Mouse (Mus musculus) limb, embryonic 14.5 days (tissue): ENCODE results near the gene 4930544D05Rik. TPM values are rescaled to one million over a fixed set of nuclear protein-coding genes. Genes with fewer than 3 reads are reported as not detected.

Experiments used
- ATAC-seq: fragments of 200-750 bp; cut with Nextera tagmentation; 2 replicates; pipeline ENCODE4 v1.8.0; 2017; ENCODE audit warnings: low read depth, moderate number of reproducible peaks, moderate TSS enrichment; ENCODE audit not compliant: low FRiP score
- DNase-seq: peaks from one replicate; pipeline ENCODE4 v3.0.0-alpha.2; 2015; ENCODE audit warnings: low spot score
- H3K27ac ChIP-seq: fragments of 300-500 bp; sonication (generic); replicated peaks from 2 replicates; pipeline ENCODE4 v1.5.1; 2014; ENCODE audit warnings: low read depth, mild to moderate bottlenecking, low read length, moderate library complexity, mixed read lengths
- H3K27me3 ChIP-seq: fragments of 300-500 bp; sonication (generic); 2 replicates; pipeline ENCODE4 v1.6.1; 2014; ENCODE audit warnings: low read length, mixed read lengths; ENCODE audit not compliant: control insufficient read depth, insufficient read depth
- H3K36me3 ChIP-seq: fragments of 300-500 bp; sonication (generic); 2 replicates; pipeline ENCODE4 v1.6.1; 2014; ENCODE audit warnings: mild to moderate bottlenecking, low read length, moderate library complexity, mixed read lengths; ENCODE audit not compliant: control insufficient read depth, insufficient read depth
- H3K4me1 ChIP-seq: fragments of 300-500 bp; sonication (generic); 2 replicates; pipeline ENCODE4 v1.6.1; 2014; ENCODE audit warnings: antibody characterized with exemption, low read length, mixed read lengths; ENCODE audit not compliant: control insufficient read depth, insufficient read depth
- H3K4me2 ChIP-seq: fragments of 300-500 bp; sonication (generic); replicated peaks from 2 replicates; pipeline ENCODE4 v1.6.1; 2014; ENCODE audit warnings: low read depth, mild to moderate bottlenecking, low read length, moderate library complexity; ENCODE audit not compliant: severe bottlenecking
- H3K4me3 ChIP-seq: fragments of 300-500 bp; sonication (generic); replicated peaks from 2 replicates; pipeline ENCODE4 v1.5.1; 2014; ENCODE audit warnings: low read length
- H3K9ac ChIP-seq: fragments of 300-500 bp; sonication (generic); 2 replicates; pipeline ENCODE4 v1.6.1; 2014; ENCODE audit warnings: mild to moderate bottlenecking, low read depth, low read length, moderate library complexity; ENCODE audit not compliant: severe bottlenecking
- H3K9me3 ChIP-seq: fragments of 300-500 bp; sonication (generic); 2 replicates; pipeline ENCODE4 v1.6.1; 2016; ENCODE audit warnings: low read length; ENCODE audit not compliant: control insufficient read depth
- POLR2A ChIP-seq: fragments of 200-500 bp; IDR thresholded peaks from 2 replicates; pipeline ENCODE4 v1.8.0; 2012; ENCODE audit warnings: inconsistent platforms, mild to moderate bottlenecking, moderate library complexity, borderline replicate concordance; ENCODE audit not compliant: insufficient read depth, insufficient read length; ENCODE audit errors: extremely low read depth
- WGBS: fragments of 180-500 bp; shearing (Covaris S2); extraction: QIAGEN DNeasy Blood & Tissue Kit; methylation state at CpG from one replicate; pipeline ENCODE4 v1.1.7; 2014; 5-methylcytosine and 5-hydroxymethylcytosine counted together
- polyA plus RNA-seq, 2 experiments: library from polyadenylated mRNA; depleted of rRNA in 1 of 2; stranded (reverse) in 1 of 2; unstranded in 1 of 2; fragments of >200 nt; fragmentation: Nextera tagmentation in 1 of 2; extraction: Ambion mirVana in 1 of 2; gene quantifications; 2 replicates each; pipeline versions ENCODE4 v1.2.1 to v1.2.3; 2012 to 2014

4930544D05Rik gene
- polyA plus RNA-seq, 2 experiments: not detected

DNA sequence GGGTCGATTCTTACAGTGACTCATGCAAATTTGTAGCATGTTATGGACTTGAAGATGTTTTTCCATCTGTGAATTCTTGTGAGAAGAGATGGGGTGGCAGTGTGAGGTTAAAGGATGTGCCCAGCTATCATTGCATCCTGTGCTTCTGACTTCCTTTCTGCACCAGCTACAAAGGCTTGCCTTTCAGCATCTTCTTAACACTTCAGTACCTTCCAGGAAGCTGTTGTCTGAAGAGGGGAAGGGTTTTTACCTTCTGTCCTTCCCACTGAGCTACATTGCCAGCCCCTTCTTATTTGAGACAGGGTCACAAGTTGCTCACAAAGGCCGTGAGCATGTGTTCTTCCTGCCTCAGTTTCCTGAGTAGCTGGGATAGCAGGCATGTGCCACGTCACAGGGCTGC, 34.7 kb upstream of the 4930544D05Rik start:
- Histone ChIP-seq H3K4me3 (no peak overlapping the region), H3K9me3 (no peaks in the 10 kb centered on the region), H3K36me3 (no peaks in the 10 kb centered on the region; the same call in 1 of the 2 replicates), H3K27me3 (no peaks in the 10 kb centered on the region), H3K9ac (no peak overlapping the region), H3K4me2 (no peak overlapping the region), H3K27ac (no peak overlapping the region), H3K4me1 (peaks cover 54% of the 10 kb centered on the region)
- WGBS: 80% methylated on average over 3 of the region's 3 CpGs
- no peak for ATAC-seq
- TF ChIP-seq POLR2A: no peak
- no peak for DNase-seq

DNA sequence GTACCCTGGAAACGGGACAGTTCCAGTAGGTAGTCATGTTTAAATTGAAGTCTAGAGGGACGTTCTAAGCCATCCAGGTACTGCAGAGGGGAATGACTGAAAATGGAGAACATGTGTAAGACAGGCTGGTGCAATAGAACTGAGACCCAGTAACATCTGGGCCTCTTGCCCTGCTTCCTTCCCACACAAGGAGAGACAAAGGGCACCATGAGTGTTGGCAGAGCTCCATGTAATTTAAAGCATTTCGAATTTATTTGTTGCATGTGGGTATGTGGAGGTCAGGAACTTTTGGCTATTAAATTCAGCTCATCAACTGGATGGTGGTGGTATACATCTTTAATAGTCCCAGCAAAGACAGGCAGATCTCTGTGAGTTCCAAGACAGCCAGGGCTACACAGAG, 33.5 kb upstream of the 4930544D05Rik start:
- H3K4me3 ChIP-seq: no peak overlapping the region
- H3K9me3 ChIP-seq: no peaks in the 10 kb centered on the region
- 28% methylated on average over 3 of the region's 3 CpGs for WGBS
- H3K27me3 ChIP-seq: no peaks in the 10 kb centered on the region
- no peaks in the 10 kb centered on the region; the same call in 1 of the 2 replicates for H3K36me3 ChIP-seq
- ATAC-seq (no peak), DNase-seq (no peak)
- TF ChIP-seq POLR2A: no peak
- H3K4me1 ChIP-seq: peaks cover 53% of the 10 kb centered on the region
- no peak overlapping the region for H3K9ac ChIP-seq
- H3K4me2 ChIP-seq: no peak overlapping the region
- H3K27ac ChIP-seq: no peak overlapping the region

DNA sequence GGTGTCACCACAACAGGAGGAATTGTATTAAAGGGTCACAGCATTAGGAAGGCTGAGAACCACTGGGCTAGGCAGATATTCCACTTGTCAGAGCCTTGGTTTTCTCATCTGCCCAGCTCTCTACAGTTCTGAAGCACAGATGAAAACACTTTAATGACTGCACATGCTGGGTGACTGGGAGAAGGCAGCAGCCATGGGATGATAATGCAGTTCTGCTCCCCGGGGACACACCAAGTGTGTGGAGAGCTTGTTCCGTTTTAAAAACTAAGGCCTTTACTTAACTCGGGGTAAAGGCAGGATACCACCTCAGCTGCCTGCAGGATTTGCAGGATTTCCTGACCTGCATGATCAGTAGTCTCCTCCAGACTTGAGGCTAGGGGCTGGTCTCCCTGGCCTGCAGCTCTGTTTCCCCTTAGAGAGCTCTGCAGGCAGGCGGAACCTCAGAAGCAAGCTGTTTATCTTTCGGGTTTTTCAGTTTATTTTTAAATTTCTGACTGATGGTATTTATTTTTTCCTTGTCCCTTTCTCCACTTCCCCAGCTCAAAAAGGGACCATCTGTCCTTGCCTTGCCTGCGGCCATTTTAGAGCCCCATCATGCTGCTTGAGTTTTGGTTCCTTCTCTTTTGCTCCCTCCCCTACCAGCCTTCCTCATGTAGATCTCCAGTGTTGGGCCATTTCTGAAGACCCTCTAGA, 32.5 kb upstream of the 4930544D05Rik start:
- H3K9me3 ChIP-seq: no peaks in the 10 kb centered on the region
- no peaks in the 10 kb centered on the region for H3K27me3 ChIP-seq
- no peak overlapping the region for H3K9ac ChIP-seq
- no peak for ATAC-seq
- H3K27ac ChIP-seq: 0 out of 2 replicates have a peak overlapping the region, but pooled peaks have one; percentile 1
- no peak overlapping the region for H3K4me2 ChIP-seq
- H3K4me3 ChIP-seq: no peak overlapping the region
- peaks cover 44% of the 10 kb centered on the region for H3K4me1 ChIP-seq
- TF ChIP-seq POLR2A: no peak
- WGBS: 51% methylated on average over 6 of the region's 6 CpGs
- no peak for DNase-seq
- no peaks in the 10 kb centered on the region; the same call in 1 of the 2 replicates for H3K36me3 ChIP-seq

DNA sequence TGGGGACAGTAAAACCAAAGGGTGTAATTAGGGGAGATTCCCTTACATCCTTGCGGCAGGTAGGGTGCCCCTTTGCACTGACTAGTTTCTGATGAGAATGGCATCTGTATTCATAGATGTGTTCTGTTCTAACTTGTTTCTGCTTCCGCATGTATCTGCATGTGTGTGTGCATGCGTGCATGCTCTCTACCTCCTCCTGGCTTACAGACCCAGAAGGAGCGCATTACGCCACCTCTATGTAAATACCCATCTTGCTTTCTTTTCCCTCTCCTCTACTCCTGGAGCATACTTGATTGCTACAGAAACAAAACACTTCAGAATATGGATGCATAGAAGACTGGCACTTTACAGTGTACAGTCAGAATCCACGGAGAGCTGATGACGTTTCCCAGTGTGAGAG, 31.9 kb upstream of the 4930544D05Rik start:
- H3K4me2 ChIP-seq: no peak overlapping the region
- 80% methylated on average over 7 of the region's 7 CpGs for WGBS
- DNase-seq (no peak), ATAC-seq (no peak)
- peaks cover 38% of the 10 kb centered on the region for H3K4me1 ChIP-seq
- no peak for TF ChIP-seq POLR2A
- no peak overlapping the region for H3K4me3 ChIP-seq
- no peaks in the 10 kb centered on the region for H3K9me3 ChIP-seq
- no peaks in the 10 kb centered on the region; the same call in 1 of the 2 replicates for H3K36me3 ChIP-seq
- no peak overlapping the region for H3K9ac ChIP-seq
- 0 out of 2 replicates have a peak overlapping the region, but pooled peaks have one; percentile 1 for H3K27ac ChIP-seq
- H3K27me3 ChIP-seq: no peaks in the 10 kb centered on the region

DNA sequence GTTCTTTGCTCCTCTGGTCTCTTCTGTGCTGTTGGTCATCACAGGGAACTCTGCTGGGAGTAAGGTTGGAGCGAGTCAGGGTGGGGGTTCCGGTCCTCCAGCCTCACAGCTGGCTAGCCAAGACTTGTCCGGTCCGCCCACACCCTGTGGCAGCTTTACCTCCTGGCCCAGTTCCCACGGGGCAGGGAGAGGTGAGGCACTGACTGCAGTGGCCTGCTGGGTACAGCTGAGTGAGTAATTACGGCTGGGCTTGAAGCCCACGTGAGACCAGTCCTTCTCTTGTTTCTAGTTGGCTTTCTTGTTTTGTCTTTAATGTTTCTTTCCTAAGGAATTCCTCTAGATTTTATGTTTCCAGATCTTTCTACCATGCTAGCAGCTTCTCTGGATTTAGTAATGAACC, 30.2 kb upstream of the 4930544D05Rik start:
- Histone ChIP-seq H3K4me3 (no peak overlapping the region), H3K4me2 (0 out of 2 replicates have a peak overlapping the region, but pooled peaks have one; percentile 5), H3K9ac (no peak overlapping the region), H3K27me3 (no peaks in the 10 kb centered on the region), H3K36me3 (no peaks in the 10 kb centered on the region; the same call in 1 of the 2 replicates), H3K27ac (peak overlapping the region; percentile 52; the same call in 1 of the 2 replicates), H3K4me1 (peaks cover 32% of the 10 kb centered on the region), H3K9me3 (no peaks in the 10 kb centered on the region)
- ATAC-seq (no peak), DNase-seq (no peak)
- no peak for TF ChIP-seq POLR2A
- 30% methylated on average over 7 of the region's 7 CpGs for WGBS
